Mouse (Mus musculus) left cerebral cortex, adult 8-10 months (tissue): Measurements from ENCODE around the gene Gnmt. TPM values are rescaled to one million over a fixed set of nuclear protein-coding genes. Genes with fewer than 3 reads are reported as not detected.

Experiments used
- DNase-seq, 2 experiments: peaks; one replicate each; pipeline ENCODE4 v3.0.0; 2022; ENCODE audit warnings: low spot score in 2 of 2
- total RNA-seq, 4 experiments: library from RNA; stranded (reverse); gene quantifications; 2 replicates each; pipeline ENCODE4 v1.2.4; 2022

The Gnmt gene
- total RNA-seq, 4 experiments from 2014 or later: 0.43 to 0.74 (median 0.63) TPM; not detected in 1

DNA sequence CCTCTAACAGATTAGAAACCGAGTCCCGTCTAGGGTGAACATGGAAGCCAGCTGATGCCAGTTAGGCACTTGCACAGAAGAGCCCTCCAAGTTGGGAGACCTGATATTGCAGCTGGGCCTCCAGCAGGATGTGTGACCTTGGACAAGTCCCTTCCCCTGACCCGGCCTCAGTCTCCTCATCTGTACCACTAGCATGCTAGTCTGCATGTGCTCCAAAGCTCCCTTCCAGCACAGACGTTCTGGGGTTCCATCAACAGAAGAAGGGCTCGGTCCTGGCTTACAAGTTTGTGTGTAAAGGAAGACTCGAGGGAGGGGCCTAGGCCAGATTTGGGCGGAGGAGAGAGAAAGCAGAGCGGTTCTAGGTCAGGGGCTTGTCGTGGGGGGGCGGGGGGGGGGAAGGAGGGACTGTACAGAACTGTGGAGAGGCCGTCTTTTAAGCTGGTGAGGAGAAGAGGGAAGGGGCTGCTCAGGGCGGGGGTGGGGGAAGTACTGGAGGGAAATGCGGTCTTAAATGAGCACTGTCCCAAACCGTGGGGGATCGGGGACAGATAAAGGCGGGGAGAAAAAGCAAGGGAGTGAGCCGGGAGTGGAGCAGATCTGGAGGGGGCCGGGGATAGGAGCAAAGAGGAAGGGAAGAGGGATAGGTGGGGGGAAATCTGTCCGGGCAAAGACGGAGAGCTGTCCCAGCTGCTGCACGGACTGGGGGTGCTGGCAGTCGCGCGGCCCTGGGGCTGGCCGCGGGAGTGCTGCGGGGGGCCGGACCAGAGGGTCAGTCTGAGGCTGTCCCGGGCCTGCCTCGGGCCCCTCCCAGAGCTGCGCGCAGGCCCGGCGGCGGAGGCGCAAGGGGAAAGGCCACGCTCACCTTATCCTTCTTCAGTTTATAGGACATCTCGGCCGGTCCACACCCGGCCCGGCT, 24.7 kb downstream of the Gnmt start:
- DNase-seq: no peak

DNA sequence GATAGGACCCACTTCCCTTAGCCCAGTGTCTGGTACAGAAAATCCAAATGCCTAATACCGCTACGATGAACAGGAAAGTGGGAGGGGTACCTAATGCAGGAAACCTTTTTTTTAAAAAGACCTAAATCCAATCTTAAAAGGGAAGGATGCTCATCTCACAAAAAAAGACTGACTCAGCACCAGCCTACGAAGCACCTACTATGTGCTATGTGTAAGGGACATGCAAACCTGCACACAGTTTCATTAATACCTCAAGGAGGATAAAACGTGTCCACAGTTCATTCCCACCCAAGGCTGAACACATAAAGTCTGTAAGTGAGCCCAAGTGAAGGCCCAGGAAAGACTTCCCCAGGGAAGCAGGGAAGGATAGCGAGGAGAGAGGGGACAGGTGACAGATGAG, 26.5 kb downstream of the Gnmt start:
- no peak for DNase-seq

DNA sequence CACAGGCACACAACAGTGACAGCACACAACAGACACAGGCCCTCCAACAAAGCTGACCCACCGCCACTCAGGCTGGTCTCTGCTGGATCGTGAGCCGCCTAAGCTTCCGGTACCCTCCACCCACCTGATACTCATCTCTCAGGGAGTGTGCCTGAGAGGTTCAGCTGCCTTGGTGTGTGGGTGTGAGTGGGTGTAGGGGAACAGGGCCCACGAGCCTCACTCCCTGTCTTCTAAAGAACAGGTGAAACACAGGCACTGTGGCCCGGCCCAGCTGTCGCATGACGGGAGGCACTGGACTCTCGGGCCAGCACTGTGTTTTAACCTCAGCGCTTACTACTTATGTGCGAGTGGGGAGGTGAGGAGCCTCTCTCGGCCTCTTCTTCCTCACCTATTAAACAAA, 26.9 kb downstream of the Gnmt start:
- DNase-seq: no peak

DNA sequence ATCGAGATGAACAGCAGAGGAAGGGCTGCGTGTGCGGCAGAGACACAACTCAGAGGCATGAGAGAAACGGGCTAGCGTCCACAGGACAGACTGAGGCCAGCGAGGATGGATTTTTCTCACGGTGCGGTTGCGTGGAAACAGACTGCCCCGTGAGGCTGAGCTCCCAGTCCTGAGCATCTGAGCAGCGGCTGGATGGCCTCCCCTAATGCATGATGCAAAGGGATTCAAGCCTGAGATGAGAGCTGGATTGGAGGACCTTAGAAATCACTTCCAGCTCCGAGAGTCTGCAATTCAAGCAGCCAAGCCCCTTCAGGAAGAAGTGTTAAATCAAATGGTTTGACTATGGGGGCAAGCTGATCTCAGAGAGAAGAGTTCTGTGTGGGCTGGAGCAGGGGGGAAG, 27.5 kb downstream of the Gnmt start:
- DNase-seq: no peak

DNA sequence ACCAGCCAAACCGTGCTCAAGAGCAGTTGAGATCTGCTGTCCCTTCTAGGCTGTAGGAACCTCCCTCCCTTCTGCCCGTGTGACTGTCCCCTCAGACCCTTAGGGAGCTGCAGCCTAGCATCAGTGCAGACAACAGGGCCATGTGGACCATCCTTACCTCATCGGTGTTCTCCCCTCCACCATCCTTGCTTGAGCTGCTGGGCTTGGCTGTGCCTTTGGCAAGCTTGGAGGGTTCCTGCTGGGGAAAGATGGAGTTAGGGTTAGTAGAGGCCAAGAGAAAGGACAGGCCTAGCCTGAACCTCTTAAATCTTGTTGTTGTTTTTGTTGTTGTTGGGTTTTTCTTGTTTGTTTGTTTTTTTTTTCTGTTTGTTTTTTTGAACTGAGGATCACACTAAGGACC, 29.1 kb downstream of the Gnmt start:
- DNase-seq: no peak

DNA sequence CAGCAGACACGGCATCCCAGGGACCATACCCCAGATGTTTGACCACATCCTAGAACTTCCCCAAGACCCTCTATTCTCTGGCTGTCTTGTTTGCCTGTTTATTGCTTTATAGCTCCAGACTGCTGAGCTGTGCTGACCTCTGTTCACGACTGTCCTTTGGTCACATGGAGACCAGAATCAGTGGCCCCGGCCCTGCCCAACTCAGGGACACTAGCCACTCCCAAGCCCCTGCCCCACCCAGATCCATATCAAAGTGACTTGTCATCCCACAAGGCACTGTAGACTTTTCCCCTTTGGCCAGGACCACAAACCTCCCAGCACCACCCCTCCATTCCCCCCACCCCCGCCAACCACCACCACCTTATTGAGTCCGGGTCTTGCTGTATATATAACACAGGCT, 29.7 kb downstream of the Gnmt start:
- DNase-seq: no peak

DNA sequence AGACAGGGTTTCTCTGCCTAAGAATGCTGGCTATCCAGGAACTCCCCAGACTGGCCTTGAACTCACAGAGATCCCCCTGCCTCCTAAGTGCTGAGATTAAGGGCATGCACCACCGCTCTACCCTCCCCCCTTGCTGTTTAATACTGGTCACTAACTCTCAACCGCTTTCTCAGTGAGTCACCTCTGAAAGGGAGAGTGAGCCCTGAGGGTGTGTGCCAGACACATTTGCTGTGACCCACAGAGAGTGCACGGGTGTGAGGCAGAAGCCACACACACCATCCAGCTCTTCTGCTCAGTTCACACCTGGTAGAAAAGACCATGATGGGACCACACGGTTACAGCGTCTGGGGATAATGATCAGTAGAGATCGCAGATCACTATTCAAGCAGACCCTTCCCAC, 30.5 kb downstream of the Gnmt start:
- no peak for DNase-seq

DNA sequence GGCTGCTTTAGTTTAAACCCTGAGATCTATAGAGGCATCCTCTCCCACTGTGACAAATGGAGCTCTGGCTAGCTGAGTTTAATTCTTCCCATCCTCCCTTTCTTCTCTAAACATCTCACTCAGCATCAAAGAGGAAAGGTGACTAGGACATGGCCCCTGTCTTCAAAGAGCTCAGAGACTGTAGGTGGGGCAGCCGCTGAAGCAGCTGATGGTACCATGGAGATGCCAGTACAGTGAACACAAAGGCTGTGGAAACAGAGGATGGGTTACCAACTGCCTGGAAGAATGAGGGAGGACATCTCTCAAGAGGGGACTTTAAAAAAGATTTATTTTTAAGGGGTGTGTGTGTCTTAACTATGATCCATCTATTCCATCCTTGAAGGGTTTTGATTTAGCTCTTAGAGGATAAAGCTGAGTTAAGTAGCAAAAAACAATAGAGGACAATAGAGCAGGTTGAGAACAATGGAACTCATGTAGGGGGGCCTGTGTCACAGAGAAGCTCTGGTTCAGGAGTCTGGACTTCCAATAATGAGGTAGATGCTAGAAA, 34.4 kb downstream of the Gnmt start:
- DNase-seq: no peak

DNA sequence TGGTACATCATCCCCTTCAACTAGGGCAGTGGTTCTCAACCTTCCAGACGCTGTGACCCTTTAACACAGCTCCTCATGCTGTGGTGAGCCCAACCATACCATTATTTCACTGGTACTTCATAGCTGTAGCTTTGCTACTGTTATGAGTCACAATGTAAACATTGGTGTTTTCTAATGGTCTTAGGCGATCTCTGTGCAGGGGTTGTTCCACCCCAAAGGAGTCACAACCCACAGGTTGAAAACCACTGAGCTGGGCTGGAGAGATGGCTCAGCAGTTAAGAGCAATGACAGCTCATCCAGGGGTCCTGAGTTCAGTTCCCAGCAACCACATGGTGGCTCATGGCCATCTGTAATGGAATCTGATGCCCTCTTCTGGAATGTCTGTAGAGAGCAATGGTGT, 37.6 kb downstream of the Gnmt start:
- no peak for DNase-seq

DNA sequence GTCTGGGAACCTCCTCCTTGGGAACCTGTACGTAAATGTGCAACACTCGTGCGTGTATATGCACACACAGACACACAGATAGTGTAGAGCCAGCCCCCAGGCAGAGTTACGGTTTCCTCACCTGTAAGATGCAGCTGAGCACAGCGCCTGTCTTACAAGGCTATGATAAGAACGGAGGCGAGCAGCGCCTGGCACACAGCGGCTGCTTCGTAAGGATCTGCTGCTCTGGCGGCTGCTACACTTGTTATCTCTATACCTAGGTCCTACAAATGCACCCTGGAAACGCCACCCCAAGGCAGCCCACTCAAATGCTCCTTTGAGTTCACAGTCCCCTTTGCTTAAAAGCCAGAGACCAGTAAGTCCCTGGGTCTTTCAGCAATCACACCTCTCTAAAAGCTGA, 38.3 kb downstream of the Gnmt start:
- no peak for DNase-seq

DNA sequence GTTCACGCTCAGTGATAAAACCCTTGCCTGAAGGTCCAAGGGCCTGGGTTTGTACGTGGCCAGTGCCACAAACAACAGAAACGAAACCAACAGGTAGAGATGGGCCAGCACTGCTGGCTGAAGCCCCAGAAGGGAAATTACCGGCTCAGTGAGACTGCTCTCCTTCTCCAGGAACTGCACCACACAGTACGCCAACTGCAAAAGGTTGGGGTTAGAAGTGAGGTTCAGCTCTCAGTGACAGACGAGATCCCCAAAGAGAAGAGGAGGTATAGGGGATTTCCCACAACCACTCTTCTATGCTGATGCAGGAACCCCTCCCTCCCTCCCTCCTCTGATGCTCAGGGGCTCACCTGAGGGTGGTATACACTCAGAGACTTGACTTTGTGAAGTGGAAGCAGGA, 43.1 kb downstream of the Gnmt start:
- DNase-seq: no peak

DNA sequence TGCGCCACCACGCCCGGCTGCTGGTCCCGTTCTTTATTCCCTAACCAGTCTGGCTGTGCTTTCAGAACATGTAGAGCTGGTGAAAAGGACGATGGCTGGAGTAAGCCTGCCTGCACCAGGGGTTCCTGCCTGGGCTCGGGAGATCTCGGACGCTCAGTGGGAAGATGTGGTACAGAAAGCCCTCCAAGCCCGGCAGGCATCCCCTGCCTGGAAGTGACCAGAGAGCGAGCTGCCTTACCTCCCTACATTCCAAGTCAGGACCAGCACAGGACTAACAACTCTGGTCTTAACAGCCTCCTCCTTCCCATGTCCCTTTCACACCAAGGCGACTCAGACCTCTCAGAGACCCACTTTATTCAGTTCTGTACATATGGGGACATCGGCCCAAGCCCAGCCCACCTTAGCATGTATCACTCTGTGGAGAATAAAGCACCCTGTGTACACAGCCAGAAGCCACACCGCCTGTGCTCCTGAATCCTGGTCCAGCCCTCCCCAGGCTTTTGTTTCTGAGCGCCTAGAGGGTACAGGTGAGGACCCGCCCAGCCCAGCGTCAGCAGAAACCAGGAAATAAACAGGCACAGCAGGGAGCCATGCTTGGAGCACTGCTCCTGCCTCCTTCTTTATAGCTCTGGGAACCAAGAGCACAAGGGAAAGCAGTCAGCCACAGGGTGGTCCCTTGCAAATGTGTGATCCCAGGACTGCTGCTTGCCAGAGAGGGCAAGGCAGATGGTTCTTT, 46.1 kb downstream of the Gnmt start:
- DNase-seq: no peak

DNA sequence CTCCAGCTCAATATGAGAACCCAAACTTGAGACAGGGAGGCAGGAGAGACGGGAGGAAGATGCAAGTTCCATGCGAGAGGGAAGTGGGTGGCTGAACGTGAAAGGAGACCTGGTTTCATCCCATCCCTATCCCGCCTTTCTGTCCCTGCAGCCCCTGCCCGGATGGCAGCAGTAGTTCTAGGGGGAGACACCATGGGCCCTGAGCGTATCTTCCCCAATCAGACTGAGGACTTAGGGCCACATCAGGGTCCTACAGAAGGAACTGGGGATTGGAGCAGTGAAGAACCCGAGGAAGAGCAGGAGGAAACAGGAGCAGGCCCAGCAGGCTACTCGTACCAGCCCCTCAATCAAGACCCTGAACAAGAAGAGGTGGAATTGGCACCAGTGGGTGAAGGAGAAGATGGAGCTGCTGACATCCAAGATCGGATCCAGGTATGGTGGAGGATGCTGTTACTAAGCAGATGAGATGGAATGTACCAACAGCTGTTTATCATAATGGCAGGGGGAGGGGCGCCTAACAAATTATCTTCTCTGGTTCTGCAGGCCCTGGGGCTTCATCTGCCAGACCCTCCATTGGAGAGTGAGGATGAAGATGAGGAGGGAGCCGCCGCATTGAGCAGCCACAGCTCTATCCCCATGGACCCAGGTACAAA, 47.4 kb downstream of the Gnmt start:
- no peak for DNase-seq

DNA sequence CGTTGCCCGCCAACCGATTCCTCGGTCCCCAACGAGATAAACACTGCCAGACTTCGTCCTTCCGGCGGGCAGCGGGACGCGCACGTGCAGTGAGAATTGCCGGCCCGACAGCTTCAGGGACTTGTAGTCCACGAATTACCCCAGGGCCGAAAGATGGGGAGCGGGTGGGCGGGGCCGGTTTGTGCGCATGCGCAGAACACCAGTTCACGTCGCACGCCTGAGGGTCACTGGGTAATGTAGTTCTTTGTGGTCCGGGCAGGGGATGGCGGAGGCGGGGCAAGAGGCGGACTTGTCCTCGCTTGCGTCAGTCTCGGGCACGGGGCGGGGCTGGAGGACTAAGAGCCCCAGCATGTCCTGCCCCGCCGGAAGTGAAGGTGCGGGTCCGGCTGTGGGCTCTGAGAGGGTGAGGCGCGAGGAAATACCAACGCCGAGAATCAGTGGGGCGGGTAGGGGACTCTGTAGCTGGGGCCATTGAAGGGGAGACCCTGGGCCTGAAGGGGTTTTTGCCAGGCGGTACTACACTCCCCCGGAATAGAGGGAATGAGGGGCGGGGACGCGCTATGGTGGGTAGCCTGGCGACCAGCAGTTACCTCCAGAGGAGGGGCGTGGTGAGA, 48.1 kb downstream of the Gnmt start, which contains the start of gene Klhdc3:
Gene Klhdc3 (minus strand): TSS at position 155 of the 614 bp plus-strand sequence.
- DNase-seq: peak; percentile 85 to 98

DNA sequence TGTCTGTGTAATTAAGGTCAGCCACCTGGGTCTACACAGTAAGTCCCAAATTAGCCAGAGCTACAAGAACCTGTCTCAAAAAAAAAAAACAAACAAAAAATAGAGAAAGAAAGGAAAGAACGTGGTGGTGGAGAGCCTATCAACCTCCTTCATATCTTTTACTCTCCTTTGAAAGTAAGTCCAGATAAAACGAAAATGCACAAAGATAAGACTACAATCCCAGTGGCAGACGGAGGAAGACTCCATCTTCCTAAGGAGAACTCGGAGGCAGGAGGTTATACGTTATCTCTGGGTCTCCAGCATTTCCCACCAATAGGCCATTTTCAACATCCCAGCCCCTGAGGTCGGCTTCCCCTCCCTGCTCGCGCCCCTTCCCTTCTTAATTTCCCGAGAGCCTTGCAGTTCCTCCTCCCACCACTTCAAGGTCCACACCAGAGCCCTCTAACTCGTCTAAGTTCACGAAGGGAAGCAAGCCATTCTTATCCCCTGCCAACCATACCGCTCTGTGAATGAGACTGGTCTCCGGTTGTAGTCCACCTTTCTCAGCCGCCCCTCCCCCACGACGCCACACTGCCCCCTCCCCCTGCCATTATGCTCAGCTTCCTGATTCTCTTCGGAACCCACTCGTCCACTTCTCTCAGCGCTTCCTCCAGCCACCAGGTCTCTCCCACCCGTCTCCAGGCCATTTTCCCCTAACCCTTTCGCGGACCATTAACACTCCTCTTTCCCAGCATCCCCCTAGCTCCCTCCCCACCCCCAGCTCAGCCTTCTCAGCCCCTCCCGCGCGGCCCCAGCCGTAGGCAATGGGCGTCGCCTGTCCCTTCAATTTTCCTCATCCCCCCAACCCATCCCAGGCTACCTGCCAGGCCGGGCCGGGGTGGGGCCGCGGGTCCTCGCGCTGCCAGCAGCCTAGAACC, 48.9 kb downstream of the Gnmt start:
- no peak for DNase-seq

DNA sequence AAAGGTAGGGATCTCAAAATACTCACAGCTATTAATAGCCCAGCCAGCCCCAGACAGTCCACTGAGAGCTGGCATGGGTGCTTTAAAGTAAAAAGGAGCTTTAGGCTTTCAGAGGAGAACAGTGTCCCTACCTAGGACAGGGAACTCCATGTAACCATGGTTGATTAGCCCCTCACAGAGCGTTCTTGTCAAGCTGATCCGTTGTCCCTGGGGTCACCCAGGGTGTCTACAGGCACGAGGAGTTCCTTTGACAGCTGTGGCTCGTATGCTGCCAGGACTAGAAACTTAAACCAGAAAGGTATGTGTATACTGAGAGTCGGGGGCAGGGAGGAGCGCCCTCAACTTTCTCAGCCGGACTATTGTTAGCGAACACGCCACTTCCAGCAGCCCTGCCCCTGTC, 50.1 kb downstream of the Gnmt start:
- DNase-seq: no peak

DNA sequence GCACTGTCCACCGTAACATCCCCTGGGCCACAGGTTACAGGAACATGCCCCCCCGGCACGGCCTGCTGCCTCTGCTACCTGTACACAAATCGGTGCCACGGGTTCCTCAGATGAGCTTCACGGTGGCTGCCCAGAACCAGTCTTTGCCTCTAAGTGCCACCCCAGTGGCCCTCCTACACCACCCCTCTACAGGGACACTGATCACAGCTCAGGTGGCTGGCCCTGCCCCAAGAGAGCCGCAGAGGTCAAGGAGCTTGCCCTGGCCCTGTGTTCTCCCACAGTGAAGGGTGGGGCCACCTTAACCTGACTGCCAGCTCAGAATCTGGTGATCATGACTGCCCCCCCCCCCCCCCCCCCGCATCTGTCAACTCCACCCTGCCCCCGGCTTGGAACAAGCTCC, 50.6 kb downstream of the Gnmt start, which contains the start of gene Mea1:
Gene Mea1 (plus strand): TSS at position 378 of the 400 bp plus-strand sequence.
- DNase-seq: no peak
